Mouse (Mus musculus) heart, postnatal 0 days (tissue): ENCODE data around the gene Efcab2. TPM values are rescaled to one million over a fixed set of nuclear protein-coding genes. Genes with fewer than 3 reads are reported as not detected.

Experiments
- ATAC-seq: fragments of 200-750 bp; cut with Nextera tagmentation; 2 replicates; pipeline ENCODE4 v1.8.0; 2017; ENCODE audit warnings: low read depth, moderate number of reproducible peaks, moderate library complexity; ENCODE audit not compliant: insufficient read depth
- DNase-seq: peaks from one replicate; pipeline ENCODE4 v3.0.0-alpha.2; 2016; ENCODE audit warnings: low spot score
- H3K27ac ChIP-seq: fragments of 300-500 bp; sonication (generic); 2 replicates; pipeline ENCODE4 v1.5.1; 2014; ENCODE audit warnings: low read depth, mild to moderate bottlenecking
- H3K27me3 ChIP-seq: fragments of 300-500 bp; sonication (generic); 2 replicates; pipeline ENCODE4 v1.6.1; 2014; ENCODE audit warnings: low read length, mixed read lengths; ENCODE audit not compliant: control insufficient read depth, insufficient read depth
- H3K36me3 ChIP-seq: fragments of 300-500 bp; sonication (generic); replicated peaks from 2 replicates; pipeline ENCODE4 v1.6.1; 2014; ENCODE audit warnings: low read length, mixed read lengths; ENCODE audit not compliant: control insufficient read depth, insufficient read depth
- H3K4me1 ChIP-seq: fragments of 300-500 bp; sonication (generic); 2 replicates; pipeline ENCODE4 v1.6.1; 2014; ENCODE audit warnings: antibody characterized with exemption; ENCODE audit not compliant: control insufficient read depth, insufficient read depth
- H3K4me2 ChIP-seq: fragments of 300-500 bp; sonication (generic); 2 replicates; pipeline ENCODE4 v1.6.1; 2014; ENCODE audit warnings: low read depth, mild to moderate bottlenecking, low read length, moderate library complexity
- H3K4me3 ChIP-seq: fragments of 300-500 bp; sonication (generic); 2 replicates; pipeline ENCODE4 v1.5.1; 2014; ENCODE audit warnings: low read depth, low read length
- H3K9ac ChIP-seq: fragments of 300-500 bp; sonication (generic); replicated peaks from 2 replicates; pipeline ENCODE4 v1.6.1; 2014; ENCODE audit warnings: low read depth, low read length, mixed read lengths
- H3K9me3 ChIP-seq: fragments of 300-500 bp; sonication (generic); replicated peaks from 2 replicates; pipeline ENCODE4 v1.6.1; 2016; ENCODE audit warnings: low read length; ENCODE audit not compliant: control insufficient read depth
- CTCF ChIP-seq: IDR thresholded peaks from 2 replicates; pipeline ENCODE4 v1.5.1; 2016; ENCODE audit warnings: antibody characterized with exemption, control low read depth, low read depth
- EP300 ChIP-seq: IDR thresholded peaks from 2 replicates; pipeline ENCODE4 v1.6.1; 2016; ENCODE audit warnings: antibody characterized with exemption, low read depth
- WGBS: fragments of 180-500 bp; shearing (Covaris S2); extraction: QIAGEN DNeasy Blood & Tissue Kit; methylation state at CpG from one replicate; pipeline ENCODE4 v1.1.7; 2014; 5-methylcytosine and 5-hydroxymethylcytosine counted together
- polyA plus RNA-seq: library from polyadenylated mRNA; unstranded; fragments of >200 nt; fragmentation: Nextera tagmentation; extraction: Ambion mirVana; gene quantifications from 2 replicates; pipeline ENCODE4 v1.2.1, GENCODE M21; 2015
- total RNA-seq: library from RNA; depleted of rRNA; stranded (reverse); fragments of >200 nt; gene quantifications from 2 replicates; pipeline ENCODE4 v1.2.3, GENCODE M21; 2014; ENCODE audit warnings: low replicate concordance

Efcab2 gene
- total and polyA plus RNA-seq, 2 experiments from 2014 or later = 3.4 to 28.5 TPM

DNA sequence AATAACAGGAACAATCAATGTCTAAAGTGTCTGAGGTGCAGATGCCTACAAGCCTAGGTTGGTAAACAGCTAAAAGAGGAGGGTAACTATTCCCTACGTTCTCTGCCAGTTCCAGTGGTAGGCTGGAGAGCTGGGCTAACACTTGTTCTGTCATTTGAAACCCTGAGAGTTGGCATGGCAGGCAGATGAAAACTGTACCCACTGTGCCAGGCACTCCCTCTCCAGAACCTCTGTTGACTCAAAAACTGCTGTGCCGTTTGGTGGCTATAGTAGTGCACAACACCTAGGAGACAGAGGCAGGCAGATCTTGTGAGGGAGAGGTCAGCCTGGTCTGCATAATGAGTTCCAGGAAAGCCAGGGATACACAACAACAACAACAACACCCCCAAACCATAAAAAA is 16.5 kb upstream of the Efcab2 start:
- Histone ChIP-seq H3K9ac (no peak overlapping the region), H3K36me3 (no peaks in the 10 kb centered on the region), H3K4me3 (no peak overlapping the region), H3K4me2 (no peak overlapping the region), H3K9me3 (no peaks in the 10 kb centered on the region), H3K27ac (peak overlapping the region; percentile 43; the same call in 1 of the 2 replicates), H3K4me1 (peaks cover 19% of the 10 kb centered on the region), H3K27me3 (no peaks in the 10 kb centered on the region)
- TF ChIP-seq EP300 = no peak
- TF ChIP-seq CTCF = no peak
- WGBS = 63% methylated on average over 2 of the region's 2 CpGs
- DNase-seq (no peak), ATAC-seq (no peak)

DNA sequence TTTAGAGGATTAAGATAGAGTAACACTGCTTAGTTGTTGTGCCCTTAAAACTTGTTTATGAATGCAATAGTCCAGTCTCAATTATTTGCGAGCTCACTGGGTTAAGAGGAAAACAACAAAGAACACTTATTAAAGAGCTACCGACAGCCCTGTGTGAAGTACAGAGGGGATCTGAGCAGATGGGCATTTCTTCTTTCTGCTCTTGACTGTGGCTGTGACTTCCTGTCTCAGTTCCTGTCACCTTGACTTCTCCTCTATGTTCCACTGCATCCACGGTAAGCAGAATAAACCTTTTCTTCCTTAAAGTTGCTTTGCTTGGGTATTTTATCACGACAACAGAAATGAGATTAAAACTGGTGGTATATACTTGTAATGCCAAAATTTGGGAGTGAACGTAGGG is 12.9 kb upstream of the Efcab2 start:
- Histone ChIP-seq H3K36me3 (no peaks in the 10 kb centered on the region), H3K4me1 (peaks cover 19% of the 10 kb centered on the region), H3K9ac (no peak overlapping the region), H3K4me2 (no peak overlapping the region), H3K27me3 (no peaks in the 10 kb centered on the region), H3K27ac (no peak overlapping the region), H3K4me3 (no peak overlapping the region), H3K9me3 (no peaks in the 10 kb centered on the region)
- TF ChIP-seq CTCF = no peak
- TF ChIP-seq EP300 = no peak
- 66% methylated on average over 5 of the region's 5 CpGs for WGBS
- ATAC-seq = no peak
- DNase-seq = no peak

DNA sequence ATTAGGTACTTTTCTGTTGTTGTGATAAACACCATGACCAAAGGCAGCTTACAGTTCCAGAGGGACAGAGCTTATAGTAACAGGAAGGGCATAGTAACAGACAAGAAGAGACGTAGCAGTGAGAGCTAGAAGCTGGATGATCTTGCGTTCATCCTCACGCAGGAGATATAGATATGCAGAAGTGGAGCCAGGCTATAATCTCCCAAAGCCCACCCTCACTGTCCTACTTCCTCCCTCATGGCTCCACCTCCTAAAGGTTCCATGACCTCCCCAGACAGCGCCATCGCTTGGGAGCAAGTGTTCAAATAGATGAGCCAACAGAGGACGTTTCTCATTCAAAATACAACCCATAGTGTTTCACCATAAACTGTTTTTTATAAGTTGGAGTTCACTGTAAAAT is 10.8 kb upstream of the Efcab2 start:
- Histone ChIP-seq H3K4me2 (no peak overlapping the region), H3K36me3 (no peaks in the 10 kb centered on the region), H3K9me3 (no peaks in the 10 kb centered on the region), H3K4me1 (peaks cover 14% of the 10 kb centered on the region), H3K27ac (no peak overlapping the region), H3K9ac (no peak overlapping the region), H3K27me3 (no peaks in the 10 kb centered on the region), H3K4me3 (no peak overlapping the region)
- 77% methylated on average over 6 of the region's 6 CpGs for WGBS
- ATAC-seq (no peak), DNase-seq (no peak)
- TF ChIP-seq EP300 (no peak), CTCF (no peak)

DNA sequence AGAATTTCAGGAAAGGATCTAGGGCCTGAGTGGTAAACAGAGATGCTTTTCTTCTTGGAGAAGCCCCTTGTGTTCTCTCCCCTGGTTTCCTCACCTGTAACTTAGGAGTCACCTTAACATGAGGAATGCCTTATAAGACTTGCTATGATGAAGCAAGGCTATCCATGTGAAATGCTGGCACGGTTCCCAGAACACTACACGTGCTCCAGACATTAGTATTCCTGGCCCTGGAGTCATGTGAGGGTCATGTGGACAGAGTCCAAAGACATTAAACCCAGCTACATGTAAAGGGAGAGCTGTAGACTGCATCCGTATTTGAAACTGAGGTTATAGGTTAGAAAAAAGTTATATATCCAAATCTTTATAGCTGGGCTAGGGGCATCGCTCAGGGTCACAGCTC is 9.5 kb upstream of the Efcab2 start:
- 31% methylated on average over 4 of the region's 4 CpGs for WGBS
- Histone ChIP-seq H3K27ac (peak overlapping the region; percentile 62), H3K4me3 (no peak overlapping the region), H3K4me1 (peaks cover 3% of the 10 kb centered on the region; the same call in 1 of the 2 replicates), H3K36me3 (no peaks in the 10 kb centered on the region), H3K4me2 (no peak overlapping the region), H3K9ac (no peak overlapping the region), H3K27me3 (no peaks in the 10 kb centered on the region), H3K9me3 (no peaks in the 10 kb centered on the region)
- no peak for TF ChIP-seq CTCF
- TF ChIP-seq EP300 = peak; percentile 72
- ATAC-seq (peak; percentile 86), DNase-seq (peak; percentile 79)

DNA sequence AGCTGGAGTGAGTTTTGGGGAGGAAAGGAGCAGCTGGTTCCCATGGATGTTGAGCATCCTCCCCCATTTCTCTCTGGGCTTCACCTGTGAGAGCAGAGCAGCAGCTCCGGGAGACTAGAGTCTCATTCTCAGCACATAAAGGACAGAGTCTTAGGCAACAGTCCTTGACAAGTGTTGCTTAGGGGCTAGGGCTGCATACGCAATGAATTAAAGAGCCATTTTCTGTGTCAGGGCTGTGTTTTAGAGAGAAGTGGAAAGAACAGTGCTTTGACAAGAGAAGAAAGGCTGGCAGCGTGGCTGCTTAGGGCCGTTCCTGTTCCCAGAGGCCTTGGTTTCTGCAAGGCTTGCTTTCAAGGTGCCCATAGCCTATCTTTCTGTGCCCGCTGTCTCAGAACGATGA is 6.0 kb upstream of the Efcab2 start:
- Histone ChIP-seq H3K36me3 (no peaks in the 10 kb centered on the region), H3K27ac (no peak overlapping the region), H3K4me2 (no peak overlapping the region), H3K4me3 (no peak overlapping the region), H3K27me3 (no peaks in the 10 kb centered on the region), H3K9me3 (no peaks in the 10 kb centered on the region), H3K9ac (no peak overlapping the region), H3K4me1 (no peaks in the 10 kb centered on the region; the same call in 1 of the 2 replicates)
- WGBS = 88% methylated on average over 6 of the region's 6 CpGs
- no peak for TF ChIP-seq CTCF
- no peak for TF ChIP-seq EP300
- no peak for DNase-seq
- no peak for ATAC-seq

DNA sequence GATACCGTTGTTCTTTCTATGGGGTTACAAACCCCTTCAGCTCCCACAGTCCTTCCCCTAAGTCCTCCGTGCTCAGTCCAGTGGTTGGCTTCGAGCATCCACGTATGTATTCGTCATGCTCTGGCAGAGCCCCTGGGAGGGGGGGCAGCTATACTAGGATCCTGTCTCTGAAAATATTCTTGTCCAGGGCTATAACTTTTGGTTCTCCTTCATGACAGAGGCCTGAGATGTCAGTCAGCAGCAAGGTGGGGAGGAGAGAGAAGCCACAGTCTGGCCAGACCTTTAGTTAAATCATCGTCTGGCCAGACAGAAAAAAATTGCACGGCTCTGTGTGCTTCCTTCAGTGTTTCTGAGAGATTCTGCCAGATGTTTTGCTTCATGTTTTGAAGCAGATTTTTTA is 5.2 kb upstream of the Efcab2 start:
- WGBS = 67% methylated on average over 7 of the region's 7 CpGs
- H3K27ac ChIP-seq = no peak overlapping the region
- H3K27me3 ChIP-seq = no peaks in the 10 kb centered on the region
- TF ChIP-seq CTCF = no peak
- TF ChIP-seq EP300 = no peak
- H3K4me2 ChIP-seq = no peak overlapping the region
- ATAC-seq = no peak
- no peaks in the 10 kb centered on the region for H3K36me3 ChIP-seq
- H3K9ac ChIP-seq = no peak overlapping the region
- no peaks in the 10 kb centered on the region for H3K9me3 ChIP-seq
- H3K4me1 ChIP-seq = no peaks in the 10 kb centered on the region; the same call in 1 of the 2 replicates
- DNase-seq = no peak
- no peak overlapping the region for H3K4me3 ChIP-seq
